Mouse (Mus musculus): Measurements from ENCODE around the gene AA986860. TPM values are rescaled to one million over a fixed set of nuclear protein-coding genes. Genes with fewer than 3 reads are reported as not detected.

The AA986860 gene
- polyA plus RNA-seq, 1 experiment from 2014 or later: 0.56 TPM

DNA sequence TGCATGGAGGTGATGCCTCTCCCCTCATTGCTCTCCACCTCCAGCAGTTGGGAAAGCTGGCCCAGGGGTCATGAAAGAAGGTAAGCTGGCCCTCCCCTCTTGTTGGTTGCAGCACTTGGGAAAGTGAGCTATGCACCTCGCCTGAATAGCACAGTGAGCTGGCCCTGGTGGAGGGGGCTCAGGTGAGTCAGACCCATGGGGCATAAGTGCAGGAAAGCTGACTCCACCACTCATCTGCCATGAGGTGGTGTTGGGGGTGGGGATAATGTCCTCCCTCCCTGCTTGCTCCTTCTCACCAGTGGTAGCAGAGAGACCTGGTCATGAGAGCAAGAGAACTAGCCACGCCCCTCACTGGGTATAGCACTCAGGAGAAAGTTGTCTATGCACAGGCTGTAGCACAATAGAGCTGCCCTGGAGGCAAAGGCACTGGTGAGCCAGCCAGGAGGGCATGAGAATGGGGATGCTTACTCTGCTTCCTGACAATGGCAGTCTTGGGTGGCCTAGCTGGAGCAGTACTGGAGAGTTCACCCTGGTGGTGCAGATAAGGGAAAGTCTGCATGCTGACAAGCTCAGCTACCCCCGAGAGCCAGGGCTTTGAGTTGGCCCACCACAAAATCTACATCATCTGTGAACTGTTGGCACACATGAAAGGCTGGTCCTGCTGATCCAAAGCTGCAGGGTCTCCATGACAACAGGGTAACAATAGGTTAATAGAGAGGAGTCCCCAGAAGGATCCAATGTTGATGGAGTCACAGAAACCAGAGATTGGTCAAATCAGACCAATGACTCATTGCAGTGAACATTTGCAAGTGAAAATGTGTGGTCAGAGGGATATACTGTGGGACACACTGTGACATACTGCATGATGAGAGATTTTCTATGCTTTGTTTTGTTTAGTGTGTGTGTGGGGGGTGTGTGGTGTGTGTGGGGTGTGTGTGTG lies 58.0 kb downstream of the AA986860 start:
- no peak overlapping the region for H3K4me2 ChIP-seq
- 0 out of 2 replicates have a peak, but pooled peaks cover 6% of the 10 kb centered on the region for H3K4me1 ChIP-seq
- no peaks in the 10 kb centered on the region for H3K9me3 ChIP-seq
- ATAC-seq (replicated peaks): no peak; the same call in 1 of the 2 replicates
- no peak overlapping the region for H3K4me3 ChIP-seq
- 56% methylated on average over 3 of the region's 3 CpGs for WGBS
- H3K27ac ChIP-seq: no peak overlapping the region
- no peaks in the 10 kb centered on the region for H3K36me3 ChIP-seq (replicated peaks)
- 0 out of 2 replicates have a peak, but pooled peaks cover 3% of the 10 kb centered on the region for H3K27me3 ChIP-seq (replicated peaks)
- no peak overlapping the region for H3K9ac ChIP-seq

Other genes with a start within 250 kb of the AA986860 start
- not detected in 2 replicates for gene Zp3r, start 102.4 kb upstream of the AA986860 start, polyA plus RNA-seq (2015; fragmentation: Nextera tagmentation; extraction: Ambion mirVana)
- not detected in 2 replicates for gene C4bp, start 70.3 kb upstream of the AA986860 start, polyA plus RNA-seq (2015; fragmentation: Nextera tagmentation; extraction: Ambion mirVana)
- gene Gm29427, start 16.2 kb upstream of the AA986860 start, polyA plus RNA-seq (2015; fragmentation: Nextera tagmentation; extraction: Ambion mirVana): 0.14 TPM in 1 of 2 replicates, not detected in the other
- 17.6 TPM in 2 replicates for gene Yod1, start 14.6 kb upstream of the AA986860 start, polyA plus RNA-seq (2015; fragmentation: Nextera tagmentation; extraction: Ambion mirVana)
- gene Pfkfb2, start 2.7 kb upstream of the AA986860 start, polyA plus RNA-seq (2015; fragmentation: Nextera tagmentation; extraction: Ambion mirVana): 22.2 and 25.5 TPM in 2 replicates
- gene Fcamr, start 68.9 kb downstream of the AA986860 start, polyA plus RNA-seq (2015; fragmentation: Nextera tagmentation; extraction: Ambion mirVana): not detected in 2 replicates
- not detected in 2 replicates for gene Pigr, start 94.7 kb downstream of the AA986860 start, polyA plus RNA-seq (2015; fragmentation: Nextera tagmentation; extraction: Ambion mirVana)
- gene Fcmr, start 133.7 kb downstream of the AA986860 start, polyA plus RNA-seq (2015; fragmentation: Nextera tagmentation; extraction: Ambion mirVana): 0.63 and 0.72 TPM in 2 replicates
- not detected in 2 replicates for gene Il24, start 155.5 kb downstream of the AA986860 start, polyA plus RNA-seq (2015; fragmentation: Nextera tagmentation; extraction: Ambion mirVana)
- not detected in 2 replicates for gene Il20, start 179.5 kb downstream of the AA986860 start, polyA plus RNA-seq (2015; fragmentation: Nextera tagmentation; extraction: Ambion mirVana)
- gene Il19, start 208.1 kb downstream of the AA986860 start, polyA plus RNA-seq (2015; fragmentation: Nextera tagmentation; extraction: Ambion mirVana): not detected in 2 replicates